Mouse (Mus musculus) embryonic facial prominence, embryonic 11.5 days (tissue): ENCODE data around the gene Mpzl1. TPM values are rescaled to one million over a fixed set of nuclear protein-coding genes. Genes with fewer than 3 reads are reported as not detected.

ENCODE experiments used
- polyA plus RNA-seq: library from polyadenylated mRNA; unstranded; fragments of >200 nt; fragmentation: Nextera tagmentation; extraction: Ambion mirVana; gene quantifications from 2 replicates; pipeline ENCODE4 v1.2.1, GENCODE M21; 2014

Mpzl1 gene
- polyA plus RNA-seq, 1 experiment from 2014 or later = 158 TPM

Other genes with a start within 250 kb of the Mpzl1 start
- 9.4 and 12.2 TPM in 2 replicates for gene Dcaf6, start 174.1 kb downstream of the Mpzl1 start, polyA plus RNA-seq
- gene Mpc2, start 173.9 kb downstream of the Mpzl1 start, polyA plus RNA-seq = 112 and 121 TPM in 2 replicates
- gene Adcy10, start 149.4 kb downstream of the Mpzl1 start, polyA plus RNA-seq = not detected in 2 replicates
- 7.8 and 8.3 TPM in 2 replicates for gene Rcsd1, start 75.2 kb upstream of the Mpzl1 start, polyA plus RNA-seq
- 45.8 and 57.2 TPM in 2 replicates for gene Creg1, start 129.2 kb upstream of the Mpzl1 start, polyA plus RNA-seq
- 1.2 and 2.2 TPM in 2 replicates for gene Cd247, start 154.1 kb upstream of the Mpzl1 start, polyA plus RNA-seq